Mouse (Mus musculus): ENCODE data around the gene Defb36. TPM values are rescaled to one million over a fixed set of nuclear protein-coding genes. Genes with fewer than 3 reads are reported as not detected.

Defb36 gene
- total RNA-seq, 1 experiment from 2014 or later = 1.0 TPM

Other genes starting within 250 kb of the Defb36 start
- 2.1 and 3.2 TPM in 2 replicates for gene Nrsn2, start 227.7 kb upstream of the Defb36 start, total RNA-seq (2021)
- gene Sox12, start 206.3 kb upstream of the Defb36 start, total RNA-seq (2021) = 17.0 and 22.8 TPM in 2 replicates
- gene Zcchc3, start 189.3 kb upstream of the Defb36 start, total RNA-seq (2021) = 7.6 and 8.3 TPM in 2 replicates
- not detected in 2 replicates for gene 6820408C15Rik, start 188.7 kb upstream of the Defb36 start, total RNA-seq (2021)
- not detected in 2 replicates for gene Defb23, start 139.7 kb upstream of the Defb36 start, total RNA-seq (2021)
- not detected in 2 replicates for gene Defb20, start 127.3 kb upstream of the Defb36 start, total RNA-seq (2021)
- not detected in 2 replicates for gene Defb22, start 114.2 kb upstream of the Defb36 start, total RNA-seq (2021)
- gene Defb26, start 92.6 kb upstream of the Defb36 start, total RNA-seq (2021) = not detected in 2 replicates
- gene Defb28, start 86.1 kb upstream of the Defb36 start, total RNA-seq (2021) = not detected in 2 replicates
- gene Defb29, start 64.2 kb upstream of the Defb36 start, total RNA-seq (2021) = not detected in 2 replicates
- gene Gm17416, start 35.0 kb upstream of the Defb36 start, total RNA-seq (2021) = not detected in 2 replicates
- not detected in 2 replicates for gene Defb21, start 31.6 kb upstream of the Defb36 start, total RNA-seq (2021)
- gene Defb19, start 24.0 kb upstream of the Defb36 start, total RNA-seq (2021) = 0.97 TPM in 1 of 2 replicates, not detected in the other
- not detected in 2 replicates for gene Defb45, start 4.9 kb upstream of the Defb36 start, total RNA-seq (2021)
- gene Defb25, start 18.7 kb downstream of the Defb36 start, total RNA-seq (2021) = 2.5 TPM in 1 of 2 replicates, not detected in the other
- gene Rem1, start 22.6 kb downstream of the Defb36 start, total RNA-seq (2021) = 8.1 and 9.0 TPM in 2 replicates
- 149 and 153 TPM in 2 replicates for gene H13, start 65.1 kb downstream of the Defb36 start, total RNA-seq (2021)
- 34.2 and 37.9 TPM in 2 replicates for gene Mcts2, start 82.7 kb downstream of the Defb36 start, total RNA-seq (2021)
- gene Id1, start 131.9 kb downstream of the Defb36 start, total RNA-seq (2021) = 73.3 and 81.1 TPM in 2 replicates
- gene Cox4i2, start 149.8 kb downstream of the Defb36 start, total RNA-seq (2021) = 4.2 and 4.3 TPM in 2 replicates
- 48.9 and 61.8 TPM in 2 replicates for gene Bcl2l1, start 227.4 kb downstream of the Defb36 start, total RNA-seq (2021)
- 9.6 and 13.5 TPM in 2 replicates for gene Tpx2, start 243.6 kb downstream of the Defb36 start, total RNA-seq (2021)

Data from adrenal gland, postnatal 25 days (tissue).